Mouse (Mus musculus) 416B (cell line): ENCODE measurements around the gene 3110021N24Rik.

Experiments
- DNase-seq: peaks from one replicate; pipeline ENCODE4 v3.0.0; 2011; ENCODE audit warnings: low read depth

Gene 3110021N24Rik

DNA sequence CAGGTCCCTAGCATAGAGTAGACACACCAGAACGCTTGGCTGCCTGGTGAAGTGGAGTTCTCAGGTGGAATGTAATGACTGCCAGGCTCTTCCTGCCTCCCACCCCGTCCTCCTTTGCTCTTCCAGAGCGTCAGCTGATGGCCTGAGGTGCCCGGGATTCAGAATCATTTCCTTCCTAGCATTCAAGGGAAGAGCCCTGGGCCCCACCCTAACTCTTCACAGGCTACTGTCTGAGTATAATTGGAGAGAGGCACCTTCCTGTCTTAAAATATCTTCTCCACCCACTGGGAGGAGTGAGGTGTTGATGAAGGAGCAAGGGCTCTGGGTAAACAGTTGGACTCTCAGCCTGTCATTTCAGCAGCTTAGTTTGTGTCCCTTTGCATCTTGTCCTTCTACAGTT is 77.3 kb downstream of the 3110021N24Rik start:
- DNase-seq = no peak

- peak; percentile 59 for DNase-seq
Observed at GRCm38 (mm10) chr4:108798083-108798830, 78.8 kb downstream of the 3110021N24Rik start.

GRCm38 (mm10) chr4:108803535-108803934 is 84.1 kb downstream of the 3110021N24Rik start:
- DNase-seq = no peak

DNA sequence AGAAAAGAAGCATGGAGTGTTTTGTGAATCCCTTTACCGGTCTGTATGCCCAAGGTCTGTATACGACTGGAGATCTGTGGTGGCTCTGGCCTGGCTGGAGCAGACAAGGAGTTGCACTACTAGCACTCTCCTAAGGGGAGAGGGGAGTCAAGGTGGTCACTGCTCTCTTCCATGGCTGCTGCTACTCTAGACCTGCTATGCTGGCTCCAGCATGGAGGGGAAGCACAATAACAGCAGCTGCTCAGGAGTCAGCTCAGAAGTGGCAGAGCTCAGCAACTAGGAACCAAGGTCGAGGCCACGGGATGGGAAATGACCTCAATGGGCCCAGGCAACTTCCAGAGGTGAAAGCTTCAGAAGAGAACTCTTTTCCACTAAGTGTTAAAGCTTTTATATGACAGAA is 91.7 kb downstream of the 3110021N24Rik start:
- no peak for DNase-seq

GRCm38 (mm10) chr4:108811550-108811949 is 92.1 kb downstream of the 3110021N24Rik start:
- DNase-seq = no peak

- DNase-seq = no peak
Observed at GRCm38 (mm10) chr4:108825677-108826076, 106.2 kb downstream of the 3110021N24Rik start.

- peak; percentile 62 for DNase-seq
Observed at GRCm38 (mm10) chr4:108826096-108826495, 106.6 kb downstream of the 3110021N24Rik start.

DNA sequence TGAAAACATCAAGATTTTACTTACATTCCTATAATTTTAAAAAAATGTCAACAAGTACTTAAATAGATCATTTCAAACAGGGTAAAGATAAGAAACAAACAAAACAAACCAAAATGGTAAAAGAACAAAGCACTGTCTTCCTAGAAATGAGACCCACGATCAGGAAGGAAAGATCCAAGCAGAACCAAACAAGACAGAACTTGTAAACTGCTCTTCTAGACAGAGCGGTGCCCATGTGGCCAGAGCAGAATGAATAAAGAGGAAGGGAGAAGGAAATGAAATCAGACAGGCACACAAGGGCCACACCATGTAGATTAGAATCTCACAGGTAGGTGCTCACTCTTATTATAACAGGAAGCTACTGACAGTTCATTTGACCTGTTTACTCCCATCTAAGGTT is 107.2 kb downstream of the 3110021N24Rik start:
- no peak for DNase-seq

- no peak for DNase-seq
Observed at GRCm38 (mm10) chr4:108830698-108831097, 111.2 kb downstream of the 3110021N24Rik start.
